Mouse (Mus musculus) neural tube, embryonic 11.5 days (tissue): ENCODE results near the gene 2610507B11Rik. TPM values are rescaled to one million over a fixed set of nuclear protein-coding genes. Genes with fewer than 3 reads are reported as not detected.

Experiments
- ATAC-seq: fragments of 200-750 bp; cut with Nextera tagmentation; 2 replicates; pipeline ENCODE4 v1.8.0; 2017; ENCODE audit warnings: moderate number of reproducible peaks, mild to moderate bottlenecking, moderate TSS enrichment, moderate library complexity; ENCODE audit not compliant: insufficient read depth, low FRiP score, low TSS enrichment
- DNase-seq: peaks from one replicate; pipeline ENCODE4 v3.0.0-alpha.2; 2015; ENCODE audit warnings: low spot score
- H3K27ac ChIP-seq: fragments of 300-500 bp; sonication (generic); 2 replicates; pipeline ENCODE4 v1.5.1; 2014; ENCODE audit warnings: low read depth, mild to moderate bottlenecking, low read length
- H3K27me3 ChIP-seq: fragments of 300-500 bp; sonication (generic); 2 replicates; pipeline ENCODE4 v1.6.1; 2014; ENCODE audit warnings: mild to moderate bottlenecking, low read length, mixed read lengths; ENCODE audit not compliant: control insufficient read depth, insufficient read depth
- H3K36me3 ChIP-seq: fragments of 300-500 bp; sonication (generic); 2 replicates; pipeline ENCODE4 v1.6.1; 2014; ENCODE audit warnings: mild to moderate bottlenecking, low read length, moderate library complexity, mixed read lengths; ENCODE audit not compliant: control insufficient read depth, insufficient read depth
- H3K4me1 ChIP-seq: fragments of 300-500 bp; sonication (generic); 2 replicates; pipeline ENCODE4 v1.6.1; 2014; ENCODE audit warnings: low read length, mixed read lengths; ENCODE audit not compliant: control insufficient read depth, insufficient read depth
- H3K4me2 ChIP-seq: fragments of 300-500 bp; sonication (generic); 2 replicates; pipeline ENCODE4 v1.6.1; 2014; ENCODE audit warnings: low read depth, mild to moderate bottlenecking, moderate library complexity
- H3K4me3 ChIP-seq: fragments of 300-500 bp; sonication (generic); 2 replicates; pipeline ENCODE4 v1.5.1; 2014; ENCODE audit warnings: low read depth, low read length
- H3K9ac ChIP-seq: fragments of 300-500 bp; sonication (generic); 2 replicates; pipeline ENCODE4 v1.6.1; 2014; ENCODE audit warnings: mild to moderate bottlenecking, low read length
- H3K9me3 ChIP-seq: fragments of 300-500 bp; sonication (generic); 2 replicates; pipeline ENCODE4 v1.6.1; 2016; ENCODE audit warnings: low read length; ENCODE audit not compliant: control insufficient read depth
- WGBS: fragments of 180-500 bp; shearing (Covaris S2); extraction: QIAGEN DNeasy Blood & Tissue Kit; methylation state at CpG from one replicate; pipeline ENCODE4 v1.1.7; 2014; 5-methylcytosine and 5-hydroxymethylcytosine counted together
- polyA plus RNA-seq: library from polyadenylated mRNA; unstranded; fragments of >200 nt; fragmentation: Nextera tagmentation; extraction: Ambion mirVana; gene quantifications from 2 replicates; pipeline ENCODE4 v1.2.1, GENCODE M21; 2014

2610507B11Rik gene
- polyA plus RNA-seq, 1 experiment from 2014 or later, result 68.2 TPM

GRCm38 (mm10) chr11:78324965-78325364 is 63.4 kb downstream of the 2610507B11Rik start:
- Histone ChIP-seq H3K4me2 (no peak overlapping the region), H3K27me3 (no peaks in the 10 kb centered on the region), H3K27ac (no peak overlapping the region), H3K36me3 (peaks cover 7% of the 10 kb centered on the region), H3K9ac (no peak overlapping the region), H3K4me1 (peaks cover 11% of the 10 kb centered on the region; the same call in 1 of the 2 replicates), H3K9me3 (no peaks in the 10 kb centered on the region), H3K4me3 (no peak overlapping the region)
- 91% methylated on average over 12 of the region's 12 CpGs for WGBS
- DNase-seq (no peak), ATAC-seq (no peak)

GRCm38 (mm10) chr11:78327215-78327614 is 65.7 kb downstream of the 2610507B11Rik start:
- H3K9me3 ChIP-seq, result no peaks in the 10 kb centered on the region
- H3K9ac ChIP-seq, result no peak overlapping the region
- 93% methylated on average over 4 of the region's 4 CpGs for WGBS
- H3K36me3 ChIP-seq, result no peaks in the 10 kb centered on the region; the same call in 1 of the 2 replicates
- H3K4me2 ChIP-seq, result no peak overlapping the region
- DNase-seq (no peak), ATAC-seq (no peak)
- H3K27ac ChIP-seq, result no peak overlapping the region
- no peak overlapping the region for H3K4me3 ChIP-seq
- peaks cover 11% of the 10 kb centered on the region; the same call in 1 of the 2 replicates for H3K4me1 ChIP-seq
- no peaks in the 10 kb centered on the region for H3K27me3 ChIP-seq

- Histone ChIP-seq H3K27me3 (no peaks in the 10 kb centered on the region), H3K9ac (peak within 1 kb of the TSS; percentile 81), H3K36me3 (no peaks in the 10 kb centered on the region), H3K27ac (no peak within 1 kb of the TSS), H3K4me1 (peaks cover 8% of the 10 kb centered on the region; the same call in 1 of the 2 replicates), H3K4me3 (peak within 1 kb of the TSS; percentile 89), H3K4me2 (peak within 1 kb of the TSS; percentile 81), H3K9me3 (no peaks in the 10 kb centered on the region)
- peak; percentile 95 for ATAC-seq
- WGBS, result 12% methylated on average over 37 of the region's 37 CpGs
- DNase-seq, result peak; percentile 95
Measured at GRCm38 (mm10) chr11:78327634-78328511, 66.3 kb downstream of the 2610507B11Rik start, which contains the start of gene Pigs. Gene Pigs (plus strand): TSS chr11:78328415.

- ATAC-seq, result peak; percentile 61
- Histone ChIP-seq H3K4me3 (peak overlapping the region; percentile 89), H3K36me3 (peaks cover 3% of the 10 kb centered on the region; the same call in 1 of the 2 replicates), H3K9ac (peak overlapping the region; percentile 81), H3K27ac (no peak overlapping the region), H3K4me2 (peak overlapping the region; percentile 81), H3K27me3 (no peaks in the 10 kb centered on the region), H3K4me1 (peaks cover 5% of the 10 kb centered on the region; the same call in 1 of the 2 replicates), H3K9me3 (no peaks in the 10 kb centered on the region)
- DNase-seq, result no peak
- 1% methylated on average over 39 of the region's 41 CpGs for WGBS
Measured at GRCm38 (mm10) chr11:78328512-78329056, 67.0 kb downstream of the 2610507B11Rik start.

- Histone ChIP-seq H3K9me3 (no peaks in the 10 kb centered on the region), H3K27me3 (no peaks in the 10 kb centered on the region), H3K9ac (no peak overlapping the region), H3K36me3 (peaks cover 11% of the 10 kb centered on the region), H3K4me2 (no peak overlapping the region), H3K27ac (no peak overlapping the region), H3K4me1 (peaks cover 5% of the 10 kb centered on the region; the same call in 1 of the 2 replicates), H3K4me3 (no peak overlapping the region)
- ATAC-seq (no peak), DNase-seq (no peak)
- WGBS, result 98% methylated on average over 12 of the region's 12 CpGs
Measured at GRCm38 (mm10) chr11:78332676-78333075, 71.1 kb downstream of the 2610507B11Rik start.

GRCm38 (mm10) chr11:78333992-78334391 is 72.4 kb downstream of the 2610507B11Rik start:
- Histone ChIP-seq H3K4me1 (peaks cover 2% of the 10 kb centered on the region; the same call in 1 of the 2 replicates), H3K27ac (no peak overlapping the region), H3K36me3 (peaks cover 11% of the 10 kb centered on the region), H3K9ac (no peak overlapping the region), H3K27me3 (no peaks in the 10 kb centered on the region), H3K4me3 (no peak overlapping the region), H3K9me3 (no peaks in the 10 kb centered on the region), H3K4me2 (no peak overlapping the region)
- 94% methylated on average over 5 of the region's 5 CpGs for WGBS
- DNase-seq (no peak), ATAC-seq (no peak)

- Histone ChIP-seq H3K9ac (no peak overlapping the region), H3K27me3 (no peaks in the 10 kb centered on the region), H3K4me3 (no peak overlapping the region), H3K4me2 (no peak overlapping the region), H3K4me1 (no peaks in the 10 kb centered on the region), H3K9me3 (no peaks in the 10 kb centered on the region), H3K36me3 (peaks cover 18% of the 10 kb centered on the region), H3K27ac (no peak overlapping the region)
- ATAC-seq, result no peak
- WGBS, result 92% methylated on average over 8 of the region's 8 CpGs
- DNase-seq, result no peak
Measured at GRCm38 (mm10) chr11:78337040-78337439, 75.5 kb downstream of the 2610507B11Rik start.
